Mouse (Mus musculus) cerebellum, adult 2 months (tissue): ENCODE data around the gene Gm5475. TPM values are rescaled to one million over a fixed set of nuclear protein-coding genes. Genes with fewer than 3 reads are reported as not detected.

Experiments used
- DNase-seq, 2 experiments: peaks; one replicate each; pipeline ENCODE4 v3.0.0; 2021
- H3K27ac ChIP-seq: fragments of 200-500 bp; 2 replicates; pipeline ENCODE4 v1.5.1; 2012; ENCODE audit warnings: low read length, control low read depth, inconsistent platforms; ENCODE audit not compliant: insufficient read depth
- H3K27me3 ChIP-seq: fragments of 200-500 bp; 2 replicates; pipeline ENCODE4 v1.6.1; 2012; ENCODE audit warnings: inconsistent platforms, mild to moderate bottlenecking, low read length, moderate library complexity; ENCODE audit not compliant: control insufficient read depth, insufficient read depth
- H3K4me1 ChIP-seq: fragments of 200-500 bp; 2 replicates; pipeline ENCODE4 v1.6.1; 2011; ENCODE audit warnings: low read length; ENCODE audit not compliant: control insufficient read depth, insufficient read depth
- H3K4me3 ChIP-seq: fragments of 200-500 bp; replicated peaks from 2 replicates; pipeline ENCODE3; 2011; ENCODE audit warnings: mild to moderate bottlenecking, low read depth, low read length, control low read depth; ENCODE audit not compliant: insufficient read depth
- CTCF ChIP-seq: fragments of 200-500 bp; IDR thresholded peaks from 2 replicates; pipeline ENCODE4 v1.5.1; 2011; ENCODE audit warnings: low read depth, mild to moderate bottlenecking, control low read depth, low read length, moderate library complexity, borderline replicate concordance; ENCODE audit not compliant: insufficient read depth
- POLR2A ChIP-seq: fragments of 200-500 bp; IDR thresholded peaks from 2 replicates; pipeline ENCODE4 v1.6.1; 2011; ENCODE audit warnings: low read length, control low read depth, borderline replicate concordance; ENCODE audit not compliant: insufficient read depth
- WGBS: fragments of 180-500 bp; shearing (Covaris S2); methylation state at CpG from one replicate; pipeline ENCODE4 v1.1.7; 2018; 5-methylcytosine and 5-hydroxymethylcytosine counted together
- polyA plus RNA-seq: library from polyadenylated mRNA; depleted of rRNA; stranded (reverse); fragments of >200 nt; gene quantifications from 2 replicates; pipeline ENCODE4 v1.2.3, GENCODE M21; 2012

Gm5475 gene
- polyA plus RNA-seq, 1 experiment, result not detected

DNA sequence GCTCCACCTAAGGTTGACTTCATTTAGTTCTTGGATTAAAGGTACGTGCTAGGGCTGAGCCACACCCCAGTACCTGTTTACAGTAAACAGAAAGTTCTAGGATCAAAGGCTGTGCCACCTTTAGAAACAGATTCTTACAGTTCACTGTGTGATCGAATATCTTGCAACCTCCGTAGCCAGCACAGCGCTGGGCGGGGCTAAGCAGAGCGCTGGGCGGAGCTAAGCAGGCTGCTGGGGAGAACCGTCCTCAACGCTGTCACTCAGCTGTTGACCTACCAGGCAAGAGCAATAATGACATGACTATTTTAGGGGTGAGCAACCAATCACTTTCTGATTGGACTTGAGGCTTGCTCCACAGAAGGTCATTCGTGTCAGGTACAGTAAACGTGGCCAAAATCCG is 39.0 kb downstream of the Gm5475 start:
- no peak overlapping the region for H3K4me3 ChIP-seq
- WGBS, result 29% methylated on average over 12 of the region's 12 CpGs
- DNase-seq, result no peak
- no peaks in the 10 kb centered on the region for H3K27me3 ChIP-seq
- no peaks in the 10 kb centered on the region for H3K4me1 ChIP-seq
- TF ChIP-seq POLR2A, result no peak
- TF ChIP-seq CTCF, result no peak
- no peak overlapping the region for H3K27ac ChIP-seq

DNA sequence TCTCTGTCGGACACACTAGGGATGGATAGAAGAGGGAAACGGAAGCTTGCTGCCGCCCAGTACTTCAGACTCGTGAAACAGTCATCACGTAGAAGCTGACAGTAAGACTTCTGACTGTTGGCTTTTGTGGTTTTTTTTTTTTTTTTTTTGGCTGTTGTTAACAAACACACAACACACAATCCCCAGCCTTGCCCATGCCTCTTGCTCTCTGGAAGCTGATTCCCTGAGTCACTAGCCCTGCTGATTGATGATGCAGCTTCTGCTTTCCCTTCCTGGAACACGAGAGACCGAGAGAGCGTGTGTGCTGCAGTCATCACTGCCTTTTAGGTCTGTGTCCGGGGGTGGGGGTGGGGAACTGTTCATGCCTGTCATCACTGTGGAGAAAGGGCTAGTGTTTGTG is 39.7 kb downstream of the Gm5475 start:
- no peak for DNase-seq
- no peaks in the 10 kb centered on the region for H3K4me1 ChIP-seq
- H3K4me3 ChIP-seq, result no peak overlapping the region
- H3K27me3 ChIP-seq, result no peaks in the 10 kb centered on the region
- H3K27ac ChIP-seq, result no peak overlapping the region
- WGBS, result 84% methylated on average over 9 of the region's 9 CpGs
- TF ChIP-seq CTCF, result no peak
- no peak for TF ChIP-seq POLR2A

DNA sequence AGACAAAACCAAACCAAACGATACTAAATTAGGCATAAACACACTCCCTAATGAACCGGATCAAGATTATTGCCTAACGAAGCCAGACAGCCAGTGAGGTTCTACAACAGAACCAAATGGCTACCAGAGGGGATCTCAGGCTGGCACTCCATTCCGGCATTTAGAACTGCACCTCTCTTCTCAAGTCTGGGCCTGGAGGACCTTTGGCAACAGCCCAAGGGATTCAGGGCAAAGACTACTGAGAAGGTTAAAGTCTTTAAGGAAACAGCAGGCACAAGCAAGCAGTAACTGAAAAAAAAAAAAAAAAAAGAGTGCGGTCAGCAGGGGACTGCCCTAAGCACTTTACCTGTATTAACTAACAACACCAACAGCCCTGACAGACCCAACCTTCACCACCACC is 40.1 kb downstream of the Gm5475 start:
- H3K4me1 ChIP-seq, result no peaks in the 10 kb centered on the region
- no peaks in the 10 kb centered on the region for H3K27me3 ChIP-seq
- TF ChIP-seq POLR2A (no peak), CTCF (no peak)
- DNase-seq, result no peak
- 53% methylated on average over 5 of the region's 5 CpGs for WGBS
- no peak overlapping the region for H3K27ac ChIP-seq
- H3K4me3 ChIP-seq, result no peak overlapping the region

DNA sequence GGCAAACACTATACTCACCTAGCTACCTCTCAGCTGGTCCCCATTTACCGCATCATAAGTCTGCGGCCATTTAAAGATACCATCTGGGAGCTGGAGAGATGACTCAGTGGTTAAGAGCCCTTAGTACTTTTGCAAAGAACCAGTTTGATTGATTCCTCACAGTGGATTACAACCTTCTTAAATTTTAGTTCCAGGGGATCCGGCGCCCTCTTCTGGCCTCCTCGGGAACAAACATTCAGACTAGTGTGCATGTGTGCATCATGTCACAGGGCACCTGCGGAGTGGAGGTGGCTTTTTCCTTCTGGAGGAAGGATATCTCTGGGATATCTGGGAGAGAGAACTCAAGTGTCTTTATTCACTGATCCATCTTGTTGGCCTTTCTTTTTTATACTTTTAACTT is 41.8 kb downstream of the Gm5475 start:
- Histone ChIP-seq H3K27me3 (no peaks in the 10 kb centered on the region), H3K4me1 (no peaks in the 10 kb centered on the region), H3K27ac (no peak overlapping the region), H3K4me3 (no peak overlapping the region)
- no peak for TF ChIP-seq POLR2A
- peak; percentile 60; the same call in 1 of the 2 replicates for TF ChIP-seq CTCF
- WGBS, result 23% methylated on average over 6 of the region's 6 CpGs
- DNase-seq, result peak; percentile 55 to 64

DNA sequence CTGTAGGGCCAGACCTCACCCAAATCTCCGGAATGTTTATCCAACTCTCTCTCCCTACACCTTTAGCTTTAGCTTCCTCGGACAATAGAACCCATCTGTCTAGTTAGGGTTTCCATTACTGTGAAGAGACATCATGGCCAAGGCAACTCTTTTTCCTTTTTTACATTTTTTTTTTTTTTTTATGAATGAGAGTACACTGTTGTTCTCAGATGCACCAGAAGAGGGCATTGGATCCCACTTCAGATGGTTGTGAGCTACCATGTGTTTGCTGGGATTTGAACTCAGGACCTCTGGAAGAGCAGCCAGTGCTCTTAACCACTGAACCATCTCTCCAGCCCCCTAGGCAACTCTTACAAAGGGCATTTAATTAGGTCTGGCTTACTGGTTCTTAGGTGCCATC is 43.5 kb downstream of the Gm5475 start:
- WGBS, result 85% methylated on average over 2 of the region's 2 CpGs

DNA sequence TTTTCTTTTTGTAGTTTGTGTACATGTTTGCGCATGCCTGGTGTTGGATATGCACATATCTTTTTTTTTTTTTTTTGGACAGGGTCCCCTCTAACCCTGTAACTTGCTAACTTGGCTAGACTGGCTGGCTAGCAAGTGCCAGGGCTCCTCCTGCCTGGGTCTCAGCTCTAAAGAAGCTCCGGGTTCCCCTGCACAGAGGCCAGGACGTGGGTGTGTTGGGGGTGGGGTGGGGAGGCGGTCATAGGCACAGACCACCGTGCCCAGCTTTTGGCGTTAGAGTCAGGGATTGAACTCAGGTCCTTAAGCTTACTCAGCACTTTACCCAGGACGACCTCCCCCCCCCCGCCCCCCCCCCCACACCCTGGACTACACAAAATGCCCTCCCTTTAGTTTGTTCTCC is 45.8 kb downstream of the Gm5475 start:
- H3K27me3 ChIP-seq, result no peaks in the 10 kb centered on the region
- DNase-seq, result no peak
- no peak for TF ChIP-seq POLR2A
- TF ChIP-seq CTCF, result no peak
- no peaks in the 10 kb centered on the region; the same call in 1 of the 2 replicates for H3K4me1 ChIP-seq
- WGBS, result 21% methylated on average over 8 of the region's 8 CpGs
- H3K4me3 ChIP-seq, result no peak overlapping the region
- H3K27ac ChIP-seq, result no peak overlapping the region

More for the DNA sequence above, 43.5 kb downstream of the Gm5475 start:
- H3K27me3 ChIP-seq, result no peaks in the 10 kb centered on the region
- no peak overlapping the region for H3K4me3 ChIP-seq
- no peak overlapping the region for H3K27ac ChIP-seq
- DNase-seq, result no peak
- no peak for TF ChIP-seq CTCF
- no peak for TF ChIP-seq POLR2A
- no peaks in the 10 kb centered on the region; the same call in 1 of the 2 replicates for H3K4me1 ChIP-seq

DNA sequence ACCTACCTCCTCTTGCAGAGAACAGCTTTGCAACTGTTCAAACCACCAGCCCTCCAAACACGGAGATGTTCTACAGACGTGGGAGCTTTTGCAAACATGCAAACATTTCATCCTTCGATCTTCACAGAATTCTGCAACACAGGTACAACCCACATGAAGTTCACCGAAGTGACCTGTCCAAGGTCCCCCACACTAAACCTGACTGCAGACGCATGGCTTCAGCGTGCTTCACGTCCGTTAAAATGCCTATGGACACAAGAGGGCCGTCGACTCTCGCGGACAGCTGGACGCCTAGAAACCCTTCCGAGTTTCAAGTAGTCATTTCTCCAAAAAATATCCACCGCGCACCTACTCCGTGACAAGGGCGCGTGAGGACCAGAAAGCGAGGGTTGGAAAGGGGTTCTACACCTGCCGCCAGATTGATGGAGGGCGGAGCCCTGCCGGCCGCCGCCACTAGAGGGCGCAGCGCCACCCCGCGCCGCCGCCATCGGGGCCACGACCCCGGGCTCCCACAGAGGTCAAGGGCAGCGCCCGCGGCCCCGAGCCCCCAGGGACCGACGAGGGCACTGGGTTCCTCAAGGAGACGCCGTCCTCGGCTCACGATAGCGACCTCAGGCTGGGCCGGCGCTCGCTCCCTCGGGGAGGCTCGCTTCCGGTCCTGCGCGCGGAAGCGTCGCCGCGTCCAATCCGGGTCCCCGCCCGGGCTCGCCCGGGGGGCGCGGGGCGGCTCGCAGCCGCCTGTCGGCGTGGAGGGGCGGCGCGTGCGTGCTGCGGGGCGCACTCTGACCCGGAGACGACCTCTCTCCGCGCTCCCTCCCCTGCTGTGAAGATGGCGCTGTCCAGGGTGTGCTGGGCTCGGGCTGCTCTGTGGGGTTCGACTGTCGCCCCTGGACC is 46.6 kb downstream of the Gm5475 start, which contains the start of gene Letmd1:
Letmd1 (plus strand) TSS at position 729 of the 894 bp plus-strand sequence.
- no peaks in the 10 kb centered on the region for H3K27me3 ChIP-seq
- H3K27ac ChIP-seq, result peak within 1 kb of the TSS; percentile 83
- no peaks in the 10 kb centered on the region; the same call in 1 of the 2 replicates for H3K4me1 ChIP-seq
- TF ChIP-seq CTCF (peak; percentile 76), POLR2A (peak; percentile 58; the same call in 1 of the 2 replicates)
- peak within 1 kb of the TSS; percentile 88 for H3K4me3 ChIP-seq
- peak; percentile 84 for DNase-seq
- 2% methylated on average over 84 of the region's 84 CpGs for WGBS

DNA sequence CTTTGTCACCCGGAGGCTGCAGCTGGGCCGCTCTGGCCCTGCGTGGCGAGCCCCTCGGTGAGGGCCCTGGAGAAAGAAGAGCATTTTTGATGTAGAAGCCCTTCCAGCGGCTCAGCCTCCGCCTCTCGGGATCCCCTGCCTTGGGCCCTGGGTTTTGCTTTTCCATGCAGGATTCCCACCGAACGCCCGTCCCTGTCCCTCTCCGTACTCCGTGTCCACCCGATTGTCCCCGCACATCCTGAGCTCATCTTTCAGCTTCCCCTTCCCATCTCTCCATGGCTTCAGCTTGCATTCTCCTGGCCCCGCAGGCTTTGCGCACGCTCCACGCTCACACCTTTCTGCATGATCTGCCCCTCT is 47.2 kb downstream of the Gm5475 start:
- no peak for DNase-seq
- peak overlapping the region; percentile 83 for H3K27ac ChIP-seq
- WGBS, result under 1% methylated on average over 19 of the region's 19 CpGs
- peak overlapping the region; percentile 88 for H3K4me3 ChIP-seq
- TF ChIP-seq POLR2A, result no peak
- TF ChIP-seq CTCF, result no peak
- no peaks in the 10 kb centered on the region for H3K27me3 ChIP-seq
- no peaks in the 10 kb centered on the region; the same call in 1 of the 2 replicates for H3K4me1 ChIP-seq
